Mouse (Mus musculus): ENCODE measurements at regions not wholly inside any gene's neighbourhood (a gene's known extent, or its start where the extent isn't known, plus 50 kb on each side); places are given as distances from the start of the nearest gene placed in this dataset.

DNA sequence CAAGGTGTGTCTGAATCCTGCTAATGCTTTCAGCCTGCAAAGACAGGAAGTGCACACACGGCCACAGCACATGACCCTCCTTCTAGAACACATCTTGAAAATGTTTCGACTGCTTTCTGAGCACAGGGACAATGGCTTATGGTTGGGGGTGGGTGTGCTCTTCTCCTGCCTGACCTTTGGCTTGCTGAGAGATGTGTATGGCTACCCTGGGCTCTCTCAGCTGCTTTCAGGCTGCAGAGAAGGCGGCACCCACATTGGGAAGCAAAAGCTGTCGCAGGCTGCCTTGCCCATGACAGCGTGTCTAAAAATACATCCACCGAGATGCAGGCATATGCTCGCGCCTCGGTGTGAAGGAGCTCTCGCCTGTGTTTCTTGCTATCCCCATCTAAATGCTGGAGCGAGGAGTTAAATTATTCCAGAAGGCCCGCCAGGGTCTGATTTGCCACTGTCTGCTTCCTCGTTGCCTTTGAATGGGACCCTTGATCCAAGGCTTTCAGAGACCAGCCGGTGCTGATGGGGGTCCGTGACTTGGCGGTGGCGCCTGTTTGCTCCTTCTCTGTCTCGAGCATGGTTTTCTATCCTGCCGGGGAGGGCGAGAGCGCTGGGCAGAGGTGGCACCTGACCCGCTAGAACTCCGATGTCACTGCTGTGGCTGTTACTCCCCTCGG lies 214.6 kb upstream of the Ubash3b start:
- peak; percentile 73 for DNase-seq (ENCODE audit: low spot score)

DNA sequence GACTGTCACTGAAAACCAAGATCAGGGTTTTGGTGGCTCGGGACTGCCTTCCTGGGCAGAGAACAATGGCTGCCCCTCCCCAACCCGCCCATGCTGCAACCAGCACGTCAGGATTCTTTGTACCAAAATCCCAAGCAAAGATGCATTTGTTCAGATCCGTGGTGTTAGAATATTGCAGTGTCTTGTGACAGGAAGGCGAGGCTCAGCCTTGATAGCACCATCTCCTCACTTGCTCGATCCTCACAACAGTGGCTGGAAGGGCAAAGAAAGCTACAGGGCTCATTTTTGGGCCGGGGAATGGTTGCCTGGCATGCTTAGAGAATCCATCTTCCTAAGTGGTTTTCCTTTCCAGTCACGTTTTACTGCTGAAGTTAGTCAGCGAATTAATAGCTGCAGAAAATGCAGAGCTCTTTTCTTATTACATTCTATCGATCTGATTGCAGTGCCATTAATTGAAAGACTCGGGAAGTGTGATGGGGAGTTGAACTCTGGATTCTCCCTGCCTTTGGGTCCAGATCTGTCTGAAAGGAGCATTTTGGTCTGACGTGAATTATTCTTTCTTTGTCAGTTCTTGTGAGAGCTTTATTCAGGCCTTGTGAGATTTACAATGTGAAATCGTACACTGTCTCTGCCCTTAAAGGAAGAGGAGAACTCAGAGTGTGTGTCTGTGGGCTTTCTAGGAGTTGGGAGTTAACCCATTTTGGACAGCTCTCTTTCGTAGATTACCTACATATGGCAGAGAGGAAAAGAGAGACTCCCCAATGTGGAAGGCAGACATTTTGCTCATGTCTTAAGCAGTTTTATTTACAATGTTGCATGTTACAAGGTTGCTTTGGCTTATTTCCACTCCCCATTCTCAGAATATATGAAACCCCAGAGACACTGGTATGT lies 213.3 kb upstream of the Ubash3b start:
- DNase-seq (ENCODE audit: low spot score): no peak

DNA sequence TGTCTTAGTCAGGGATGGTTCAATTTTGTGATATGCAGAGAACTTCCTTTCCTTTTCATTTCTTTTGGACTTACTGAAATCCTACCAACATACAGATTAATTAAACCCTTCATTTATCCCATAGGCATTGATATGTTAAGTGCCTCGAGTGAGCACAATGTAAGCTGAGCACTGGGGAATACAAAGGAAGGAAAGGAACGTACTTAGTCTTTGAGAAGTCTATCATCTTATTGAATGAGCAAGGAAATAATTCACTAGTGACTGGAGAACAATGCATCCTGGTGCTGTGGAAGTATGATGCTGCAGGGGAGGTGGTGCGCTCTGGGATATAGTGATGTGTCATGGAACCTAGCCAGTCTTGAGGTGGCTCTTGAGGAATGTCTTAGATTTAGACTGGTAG lies 204.9 kb upstream of the Ubash3b start:
- DNase-seq (ENCODE audit: low spot score): no peak

DNA sequence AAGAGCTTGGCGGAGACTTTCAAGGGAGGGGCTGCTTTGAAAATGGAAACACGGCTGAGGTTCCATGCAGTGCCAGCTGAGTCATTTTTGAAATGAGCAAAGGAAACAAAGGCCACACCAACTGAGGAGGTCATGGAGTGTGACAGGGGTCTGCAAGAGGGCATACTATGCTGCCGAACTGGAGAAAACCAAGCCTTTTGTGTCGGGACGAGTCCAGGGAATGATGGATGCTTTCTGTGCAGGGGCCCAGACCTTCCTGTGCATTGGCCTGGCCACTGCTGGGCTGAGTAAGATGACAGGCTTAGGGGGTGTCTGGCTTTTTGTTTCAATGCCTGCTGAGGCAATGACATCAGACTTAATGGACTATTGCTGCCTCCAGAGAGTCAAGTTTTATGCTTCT lies 203.8 kb upstream of the Ubash3b start:
- no peak for DNase-seq (ENCODE audit: low spot score)

DNA sequence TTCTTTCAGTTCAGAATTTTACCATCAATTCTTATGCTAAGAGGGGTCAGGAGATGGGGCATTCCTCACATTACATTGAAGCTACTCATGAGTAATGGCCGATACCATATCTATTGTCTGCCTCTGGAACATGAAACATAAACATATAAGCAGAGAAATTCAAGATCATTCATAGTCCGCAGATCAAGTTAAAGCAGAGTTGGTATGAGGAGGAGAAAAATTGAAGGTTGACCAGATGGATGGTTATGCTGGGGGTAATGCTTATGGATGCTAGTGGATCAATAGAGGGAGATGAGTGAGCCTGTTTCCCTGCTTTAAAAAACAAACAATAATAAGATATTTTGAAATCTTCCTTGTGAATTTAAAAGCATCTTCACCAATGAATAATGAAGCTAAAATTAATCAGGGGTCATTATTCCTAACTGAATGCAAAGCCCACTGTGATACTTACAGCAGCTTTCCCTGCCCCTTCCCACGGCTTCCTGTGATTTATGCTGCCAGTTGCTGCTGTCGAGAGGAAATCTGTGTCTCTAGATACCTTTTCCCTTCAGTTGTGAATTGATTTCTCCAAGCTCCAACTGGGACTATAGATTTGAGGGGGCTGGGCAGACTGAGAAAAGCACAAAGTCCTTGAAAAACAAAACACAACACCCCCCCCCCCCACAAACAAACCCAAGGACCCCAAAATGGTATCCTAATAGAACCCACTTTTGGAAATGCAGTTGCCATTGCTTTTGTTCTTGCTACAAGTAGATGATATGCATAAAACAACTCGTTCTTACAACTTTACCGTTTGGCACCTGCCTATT lies 203.1 kb upstream of the Ubash3b start:
- no peak for DNase-seq (ENCODE audit: low spot score)

DNA sequence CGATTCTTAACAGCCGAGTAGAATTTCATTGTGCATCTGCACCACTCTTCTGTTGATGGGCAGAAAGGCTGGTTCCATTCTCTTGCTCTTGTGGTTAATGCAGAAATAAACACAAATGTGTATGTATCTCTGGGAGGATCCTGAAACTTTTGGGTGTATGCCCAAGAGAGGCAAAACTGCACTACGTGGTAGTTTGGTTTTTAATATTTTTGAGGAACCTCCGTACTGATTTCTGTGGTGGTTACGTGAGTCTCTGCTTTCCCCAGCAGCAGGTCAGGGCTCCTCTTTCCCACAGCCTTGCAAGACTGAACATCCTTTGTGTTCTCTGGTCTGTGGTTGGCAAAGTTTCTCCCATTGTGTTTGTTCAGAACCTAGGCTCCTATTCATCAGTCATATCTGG lies 198.9 kb upstream of the Ubash3b start:
- no peak for DNase-seq (ENCODE audit: low spot score)

DNA sequence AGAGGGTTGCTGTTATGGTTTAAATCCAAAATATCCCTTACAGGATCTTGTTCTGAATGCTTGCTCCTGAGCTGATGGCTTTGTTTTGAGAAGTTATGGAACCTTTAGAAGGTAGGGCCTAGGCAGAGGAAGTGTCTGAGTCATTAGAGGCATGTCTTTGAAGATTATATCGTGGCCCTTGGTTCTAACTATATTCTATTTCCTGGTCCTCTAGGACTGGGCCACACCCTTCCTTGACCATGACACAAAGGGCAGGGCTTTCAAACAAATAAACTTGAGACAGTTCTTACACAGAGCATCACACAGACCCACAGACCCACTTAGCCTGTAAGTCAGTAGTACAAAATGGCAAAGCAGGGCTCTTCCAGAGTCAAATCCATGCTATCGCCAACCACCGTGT lies 197.8 kb upstream of the Ubash3b start:
- no peak for DNase-seq (ENCODE audit: low spot score)

DNA sequence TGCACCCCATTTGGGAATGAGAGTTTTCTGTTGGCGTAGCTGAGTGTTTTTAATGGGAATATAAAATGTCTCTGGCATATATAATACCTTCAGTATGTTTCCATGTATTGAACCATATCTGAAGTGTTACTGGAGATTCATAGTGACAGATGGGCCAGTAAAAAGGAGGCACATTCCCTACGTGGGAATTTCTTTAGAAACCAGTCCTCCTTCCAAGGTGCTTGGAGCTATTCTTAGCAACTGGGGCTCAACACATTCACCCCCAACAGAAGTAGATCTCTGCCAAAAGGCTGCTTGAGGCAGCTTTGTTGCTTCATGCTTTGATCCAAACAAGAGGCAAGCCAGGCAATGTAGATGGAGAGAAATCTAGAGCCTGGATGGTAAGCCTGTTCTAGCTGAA lies 183.8 kb upstream of the Ubash3b start:
- DNase-seq (ENCODE audit: low spot score): peak; percentile 18

DNA sequence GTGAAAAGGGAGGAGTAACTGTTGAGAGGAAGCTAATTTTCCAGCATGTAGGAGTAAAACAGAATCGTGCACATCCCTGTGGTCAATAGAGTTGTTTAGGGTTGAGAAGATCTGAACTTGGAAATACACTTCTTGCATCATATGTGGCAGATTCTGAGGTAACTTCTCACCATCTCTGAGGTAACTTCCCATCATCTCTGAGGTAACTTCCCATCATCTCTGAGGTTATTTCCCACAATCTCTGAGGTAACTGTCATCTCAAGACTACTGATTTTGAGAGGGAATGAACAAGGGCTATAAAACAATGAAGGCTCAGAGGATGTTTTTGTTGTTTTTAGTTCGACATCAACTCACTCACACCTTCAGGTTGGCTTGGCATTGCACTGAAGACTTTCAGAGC lies 175.9 kb upstream of the Ubash3b start:
- DNase-seq (ENCODE audit: low spot score): no peak

DNA sequence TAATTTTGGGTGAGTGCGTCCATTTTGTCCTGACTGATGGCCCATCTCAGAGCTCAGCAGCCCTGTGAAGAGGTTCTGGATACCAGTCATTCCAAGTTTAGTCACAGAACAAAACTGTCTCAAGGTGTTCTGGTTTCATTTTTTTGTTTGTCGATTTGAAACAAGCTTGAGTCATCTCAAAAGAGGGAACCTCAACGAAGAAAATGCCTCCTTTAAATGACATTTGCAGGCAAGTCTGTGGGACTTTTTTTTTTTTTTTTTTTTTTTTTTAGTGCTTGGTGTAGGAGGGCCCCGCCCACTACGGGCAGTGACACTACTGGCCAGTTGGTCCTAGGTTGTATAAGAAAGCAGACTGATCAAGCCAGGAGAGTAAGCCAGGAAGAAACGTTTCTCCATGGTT lies 175.3 kb upstream of the Ubash3b start:
- no peak for DNase-seq (ENCODE audit: low spot score)

DNA sequence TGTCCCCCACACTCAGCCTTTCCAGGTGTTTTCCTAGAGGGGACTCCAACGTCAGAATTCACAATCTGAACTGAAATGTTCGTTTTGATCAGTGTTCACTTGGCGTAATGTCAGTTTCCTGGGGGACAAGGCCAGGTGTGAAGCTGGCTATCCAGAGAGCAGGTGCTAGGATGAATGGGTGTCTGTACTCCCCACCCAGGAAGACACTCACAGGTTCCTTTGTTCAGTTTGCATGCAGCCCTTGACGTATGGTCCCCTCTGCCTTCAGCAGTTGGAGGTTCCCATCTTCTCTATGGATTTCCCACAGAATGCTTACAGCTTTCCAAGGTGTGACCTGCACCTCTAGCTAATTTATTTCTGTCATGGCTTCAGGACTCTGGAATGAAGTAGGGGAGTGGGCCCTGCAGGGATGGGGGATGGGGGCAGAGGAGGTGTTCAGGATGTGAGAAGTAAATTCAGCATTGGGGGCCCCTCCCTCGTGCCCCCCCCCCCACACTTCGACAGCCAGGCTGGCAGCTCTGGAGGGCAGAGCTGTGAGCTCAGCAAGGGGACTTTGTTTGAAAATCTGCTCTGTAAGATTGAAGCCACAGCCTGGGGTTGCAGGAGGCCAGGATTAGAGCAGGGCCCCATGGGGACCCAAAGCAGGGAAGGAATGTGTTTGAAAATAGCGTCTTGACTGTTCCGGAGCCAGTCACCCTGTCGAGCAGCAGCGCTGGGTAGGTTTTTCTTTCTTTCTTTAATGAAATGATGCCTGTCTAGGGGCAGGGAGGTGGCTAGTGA lies 173.2 kb upstream of the Ubash3b start:
- DNase-seq (ENCODE audit: low spot score): no peak

DNA sequence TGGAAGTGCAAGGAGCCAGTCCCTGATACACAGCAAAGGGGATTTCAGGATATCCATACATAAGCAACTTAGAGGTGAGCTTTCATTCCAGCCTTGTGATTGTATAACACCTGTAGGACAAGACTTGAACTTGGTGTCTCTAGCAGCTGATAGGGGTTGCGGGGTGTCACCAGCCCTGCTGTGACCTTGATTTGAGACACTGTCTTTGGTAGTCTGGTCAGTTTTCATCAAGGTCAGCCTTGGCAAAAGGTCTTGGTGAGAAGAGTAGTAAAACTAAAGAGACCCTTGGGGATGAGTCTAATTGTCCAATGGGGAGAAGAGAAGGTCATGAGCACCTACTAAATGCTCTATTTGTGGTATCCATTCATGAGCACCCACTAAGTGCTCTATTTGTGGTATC lies 172.0 kb upstream of the Ubash3b start:
- DNase-seq (ENCODE audit: low spot score): no peak

DNA sequence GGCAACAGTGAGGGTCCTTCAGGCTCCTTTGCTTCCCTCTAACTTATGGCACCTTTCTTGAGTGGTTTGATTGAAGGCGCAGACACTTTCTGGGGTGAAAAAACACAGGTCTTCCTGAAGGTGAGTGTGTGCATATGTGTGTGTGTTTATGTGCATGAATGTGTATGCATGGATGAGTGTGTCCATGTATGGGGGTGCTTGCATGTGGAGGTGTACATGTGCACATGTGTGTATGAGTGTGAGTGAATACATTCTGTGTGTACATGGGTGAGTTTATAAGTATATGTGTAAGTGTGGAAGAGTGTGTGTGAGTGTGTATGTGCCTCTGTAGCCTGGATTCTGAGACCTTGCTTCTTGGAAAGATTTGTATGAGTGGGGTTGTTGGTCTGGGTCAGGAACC lies 167.5 kb upstream of the Ubash3b start:
- DNase-seq (ENCODE audit: low spot score): no peak

DNA sequence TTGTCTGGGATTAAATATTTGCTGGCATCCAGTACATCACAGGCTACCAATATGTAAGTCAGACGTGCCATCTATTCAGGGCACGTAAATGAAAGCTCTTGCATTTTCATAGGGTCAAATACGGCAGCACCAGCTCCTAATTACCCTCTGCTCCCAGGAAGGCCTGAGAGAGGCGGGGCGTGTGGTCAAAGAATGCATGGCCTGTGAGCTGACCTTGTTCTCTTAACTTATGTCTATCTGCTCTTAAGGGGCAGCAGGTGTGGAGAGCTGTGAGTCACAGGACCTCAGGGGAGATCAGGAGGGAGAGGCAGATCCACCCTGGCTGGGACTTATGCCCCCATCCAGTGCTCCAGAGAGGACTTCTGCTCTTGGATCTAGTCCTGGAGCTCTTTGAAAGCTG lies 167.0 kb upstream of the Ubash3b start:
- DNase-seq (ENCODE audit: low spot score): no peak

DNA sequence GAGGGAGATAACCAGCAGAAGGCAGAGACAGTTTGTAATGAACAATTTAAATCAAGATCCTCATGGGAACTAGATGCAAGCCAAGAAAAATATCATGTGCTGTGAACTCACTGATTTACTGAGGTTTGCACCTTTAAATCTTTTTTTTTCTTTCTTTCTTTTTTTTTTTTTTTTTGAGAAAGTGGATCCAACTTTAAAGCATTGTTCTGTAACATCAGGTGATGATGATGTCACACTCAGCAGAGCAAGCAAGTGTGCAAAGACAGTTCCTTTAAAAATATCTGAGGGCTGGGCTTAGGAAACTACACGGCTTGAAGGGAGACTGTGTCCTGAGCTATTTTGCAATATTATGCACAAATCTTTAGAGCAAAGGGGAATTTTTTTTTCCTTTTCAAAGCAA lies 166.6 kb upstream of the Ubash3b start:
- DNase-seq (ENCODE audit: low spot score): no peak

DNA sequence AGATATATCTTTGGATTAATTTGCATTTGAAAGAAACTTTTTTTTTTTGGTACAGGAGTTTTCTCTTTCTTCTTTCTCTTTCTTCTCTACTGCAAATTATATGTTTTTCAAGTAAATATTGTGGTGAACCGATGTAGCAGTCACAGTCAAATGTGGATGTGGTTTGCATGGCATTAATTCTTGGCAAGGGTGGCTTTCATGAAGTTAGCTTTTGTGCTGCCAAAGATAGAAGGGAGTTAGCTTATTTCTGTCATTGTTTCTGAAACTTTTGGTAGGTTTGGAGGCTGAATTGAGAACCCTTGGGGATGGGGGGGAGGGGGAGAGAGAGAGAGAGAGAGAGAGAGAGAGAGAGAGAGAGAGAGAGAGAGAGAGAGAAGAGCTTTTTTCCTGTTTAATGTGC lies 166.1 kb upstream of the Ubash3b start:
- no peak for DNase-seq (ENCODE audit: low spot score)

DNA sequence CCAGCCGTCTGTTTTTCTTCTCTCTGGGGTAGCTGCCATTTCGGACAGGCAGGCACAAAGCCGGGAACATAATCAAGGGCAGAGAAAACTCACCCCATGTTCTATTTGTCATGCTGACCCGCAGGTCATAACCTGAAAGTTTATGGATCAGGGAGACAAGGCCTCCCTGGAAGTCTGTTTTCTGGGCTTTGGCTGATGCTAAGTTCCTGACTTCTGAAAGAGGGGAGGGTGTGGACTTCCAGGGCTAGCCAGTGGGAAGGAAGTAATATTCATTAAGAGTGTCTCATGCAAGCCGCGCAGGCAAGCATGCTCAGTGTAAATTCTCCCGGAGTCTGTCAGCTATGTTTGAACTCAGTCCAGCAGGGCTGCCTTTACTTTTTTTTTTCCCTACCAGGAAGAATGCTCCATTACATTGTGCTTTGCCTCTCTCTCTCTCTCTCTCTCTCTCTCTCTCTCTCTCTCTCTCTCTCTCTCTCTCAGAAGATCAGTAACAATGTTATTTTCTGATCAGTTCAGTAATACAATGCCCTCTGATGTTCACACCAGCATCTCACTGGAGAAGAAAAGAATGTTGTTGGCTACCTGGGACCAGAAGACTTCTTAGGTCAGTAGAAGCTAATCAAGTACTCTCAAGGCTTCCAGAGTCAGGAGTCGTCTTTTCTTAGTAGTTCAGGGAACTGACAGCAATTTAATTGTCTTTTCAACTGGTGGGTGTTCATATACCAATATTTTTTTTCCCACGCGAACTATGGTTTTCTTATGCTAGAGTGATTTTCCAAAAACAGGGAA lies 165.5 kb upstream of the Ubash3b start:
- no peak for DNase-seq (ENCODE audit: low spot score)

DNA sequence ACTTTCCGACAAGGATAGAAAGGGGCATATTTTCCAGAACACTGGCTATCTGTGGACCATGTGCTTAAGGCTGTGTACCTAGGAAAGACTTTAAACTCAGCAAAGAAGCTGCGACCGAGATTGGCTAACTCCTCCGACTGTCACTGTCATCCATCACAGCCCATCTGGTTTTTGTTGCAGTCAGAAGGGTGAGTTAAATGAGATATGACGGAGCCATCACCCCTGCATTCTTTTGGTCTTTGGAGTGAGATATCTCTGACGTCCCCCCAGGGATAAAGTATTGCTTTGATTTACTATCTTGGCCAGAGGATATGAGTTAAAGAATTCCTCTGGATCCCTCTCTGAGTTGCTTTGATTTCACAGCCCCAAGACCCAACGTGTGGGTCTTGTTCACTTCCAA lies 160.0 kb upstream of the Ubash3b start:
- no peak for DNase-seq (ENCODE audit: low spot score)

DNA sequence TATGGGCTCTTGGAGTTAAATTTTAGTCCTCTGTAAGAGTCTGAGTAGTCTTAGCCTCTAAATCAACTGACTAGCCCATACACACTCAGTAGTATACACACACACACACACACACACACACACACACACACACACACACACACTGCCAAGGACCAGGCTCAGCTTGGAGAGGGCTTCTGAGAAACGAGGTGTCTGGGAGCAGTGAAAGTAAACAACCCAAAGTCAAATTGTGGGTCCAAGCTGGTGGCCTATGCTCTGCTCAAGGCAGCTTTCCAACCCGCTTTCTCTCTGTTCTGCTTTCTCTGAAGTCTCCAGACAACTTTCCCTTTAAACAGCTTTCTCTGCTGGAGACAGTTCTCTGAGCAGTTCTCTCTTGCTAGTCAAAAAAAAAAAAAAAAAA lies 157.6 kb upstream of the Ubash3b start:
- DNase-seq (ENCODE audit: low spot score): no peak

DNA sequence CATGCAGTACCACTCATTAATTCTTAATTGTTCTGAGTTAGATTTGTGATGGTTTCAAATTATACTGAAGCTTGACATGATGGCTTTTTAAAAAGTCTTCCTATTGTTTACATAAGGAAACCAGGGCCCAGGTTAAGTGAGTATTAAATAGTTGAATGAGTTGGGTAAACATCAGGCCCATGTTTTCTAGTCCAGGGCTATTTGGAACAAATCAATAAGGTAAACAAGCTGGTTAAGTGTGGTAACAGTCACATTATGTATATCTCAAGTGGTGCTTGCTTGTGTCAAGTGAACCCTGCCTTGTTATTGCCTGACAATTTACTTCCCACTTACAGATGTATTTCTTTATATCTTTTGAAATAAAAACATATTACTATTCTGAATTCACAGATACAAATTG lies 144.7 kb upstream of the Ubash3b start:
- no peak for DNase-seq (ENCODE audit: low spot score)

DNA sequence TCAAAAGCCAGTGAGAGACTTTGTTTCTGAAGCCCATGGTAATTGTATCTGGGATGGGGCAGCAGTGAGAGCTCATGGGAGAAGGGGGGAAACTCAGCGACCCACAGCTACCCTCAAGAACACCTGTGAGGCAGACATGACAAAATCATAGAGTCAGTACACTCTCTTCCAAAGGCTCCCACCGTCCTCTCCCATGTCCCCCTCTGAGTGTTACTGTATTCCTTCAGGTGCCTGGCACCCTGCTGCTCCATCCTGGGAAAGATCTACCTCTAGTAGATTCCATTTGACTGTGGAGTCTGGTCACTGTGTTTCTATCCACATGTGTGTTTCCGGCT lies 142.0 kb upstream of the Ubash3b start:
- DNase-seq (ENCODE audit: low spot score): no peak

All from left cerebral cortex, adult 11 months (tissue).